Mouse (Mus musculus) limb, embryonic 14.5 days (tissue): ENCODE data around the gene Zbtb34. TPM values are rescaled to one million over a fixed set of nuclear protein-coding genes. Genes with fewer than 3 reads are reported as not detected.

Experiments
- ATAC-seq: fragments of 200-750 bp; cut with Nextera tagmentation; 2 replicates; pipeline ENCODE4 v1.8.0; 2017; ENCODE audit warnings: low read depth, moderate number of reproducible peaks, moderate TSS enrichment; ENCODE audit not compliant: low FRiP score
- DNase-seq: peaks from one replicate; pipeline ENCODE4 v3.0.0-alpha.2; 2015; ENCODE audit warnings: low spot score
- H3K27ac ChIP-seq: fragments of 300-500 bp; sonication (generic); replicated peaks from 2 replicates; pipeline ENCODE4 v1.5.1; 2014; ENCODE audit warnings: low read depth, mild to moderate bottlenecking, low read length, moderate library complexity, mixed read lengths
- H3K27me3 ChIP-seq: fragments of 300-500 bp; sonication (generic); 2 replicates; pipeline ENCODE4 v1.6.1; 2014; ENCODE audit warnings: low read length, mixed read lengths; ENCODE audit not compliant: control insufficient read depth, insufficient read depth
- H3K36me3 ChIP-seq: fragments of 300-500 bp; sonication (generic); 2 replicates; pipeline ENCODE4 v1.6.1; 2014; ENCODE audit warnings: mild to moderate bottlenecking, low read length, moderate library complexity, mixed read lengths; ENCODE audit not compliant: control insufficient read depth, insufficient read depth
- H3K4me1 ChIP-seq: fragments of 300-500 bp; sonication (generic); 2 replicates; pipeline ENCODE4 v1.6.1; 2014; ENCODE audit warnings: antibody characterized with exemption, low read length, mixed read lengths; ENCODE audit not compliant: control insufficient read depth, insufficient read depth
- H3K4me2 ChIP-seq: fragments of 300-500 bp; sonication (generic); replicated peaks from 2 replicates; pipeline ENCODE4 v1.6.1; 2014; ENCODE audit warnings: low read depth, mild to moderate bottlenecking, low read length, moderate library complexity; ENCODE audit not compliant: severe bottlenecking
- H3K4me3 ChIP-seq: fragments of 300-500 bp; sonication (generic); replicated peaks from 2 replicates; pipeline ENCODE4 v1.5.1; 2014; ENCODE audit warnings: low read length
- H3K9ac ChIP-seq: fragments of 300-500 bp; sonication (generic); 2 replicates; pipeline ENCODE4 v1.6.1; 2014; ENCODE audit warnings: mild to moderate bottlenecking, low read depth, low read length, moderate library complexity; ENCODE audit not compliant: severe bottlenecking
- H3K9me3 ChIP-seq: fragments of 300-500 bp; sonication (generic); 2 replicates; pipeline ENCODE4 v1.6.1; 2016; ENCODE audit warnings: low read length; ENCODE audit not compliant: control insufficient read depth
- POLR2A ChIP-seq: fragments of 200-500 bp; IDR thresholded peaks from 2 replicates; pipeline ENCODE4 v1.8.0; 2012; ENCODE audit warnings: inconsistent platforms, mild to moderate bottlenecking, moderate library complexity, borderline replicate concordance; ENCODE audit not compliant: insufficient read depth, insufficient read length; ENCODE audit errors: extremely low read depth
- WGBS: fragments of 180-500 bp; shearing (Covaris S2); extraction: QIAGEN DNeasy Blood & Tissue Kit; methylation state at CpG from one replicate; pipeline ENCODE4 v1.1.7; 2014; 5-methylcytosine and 5-hydroxymethylcytosine counted together
- polyA plus RNA-seq, 2 experiments: library from polyadenylated mRNA; depleted of rRNA in 1 of 2; stranded (reverse) in 1 of 2; unstranded in 1 of 2; fragments of >200 nt; fragmentation: Nextera tagmentation in 1 of 2; extraction: Ambion mirVana in 1 of 2; gene quantifications; 2 replicates each; pipeline versions ENCODE4 v1.2.1 to v1.2.3; 2012 to 2014

Gene Zbtb34
- polyA plus RNA-seq, 2 experiments = 8.4 to 19.0 TPM

- Histone ChIP-seq H3K9ac (no peak overlapping the region), H3K4me1 (peaks cover 5% of the 10 kb centered on the region; the same call in 1 of the 2 replicates), H3K9me3 (no peaks in the 10 kb centered on the region), H3K4me3 (no peak overlapping the region), H3K27ac (no peak overlapping the region), H3K4me2 (no peak overlapping the region), H3K27me3 (no peaks in the 10 kb centered on the region), H3K36me3 (peaks cover 63% of the 10 kb centered on the region)
- 85% methylated on average over 5 of the region's 5 CpGs for WGBS
- DNase-seq (no peak), ATAC-seq (no peak)
- TF ChIP-seq POLR2A = no peak
Observed at GRCm38 (mm10) chr2:33452721-33453120, 21.6 kb upstream of the Zbtb34 start.

- WGBS = 36% methylated on average over 4 of the region's 4 CpGs
- H3K9ac ChIP-seq = no peak overlapping the region
- H3K9me3 ChIP-seq = no peaks in the 10 kb centered on the region
- TF ChIP-seq POLR2A = no peak
- no peaks in the 10 kb centered on the region for H3K27me3 ChIP-seq
- ATAC-seq (no peak), DNase-seq (no peak)
- no peak overlapping the region for H3K4me3 ChIP-seq
- no peak overlapping the region for H3K27ac ChIP-seq
- peaks cover 5% of the 10 kb centered on the region; the same call in 1 of the 2 replicates for H3K4me1 ChIP-seq
- no peak overlapping the region for H3K4me2 ChIP-seq
- peaks cover 63% of the 10 kb centered on the region for H3K36me3 ChIP-seq
Observed at GRCm38 (mm10) chr2:33452140-33452539, 21.0 kb upstream of the Zbtb34 start.

- Histone ChIP-seq H3K4me1 (peaks cover 5% of the 10 kb centered on the region; the same call in 1 of the 2 replicates), H3K36me3 (peaks cover 63% of the 10 kb centered on the region), H3K9ac (no peak overlapping the region), H3K27ac (no peak overlapping the region), H3K4me3 (no peak overlapping the region), H3K9me3 (no peaks in the 10 kb centered on the region), H3K4me2 (no peak overlapping the region), H3K27me3 (no peaks in the 10 kb centered on the region)
- TF ChIP-seq POLR2A = no peak
- 90% methylated on average over 11 of the region's 11 CpGs for WGBS
- DNase-seq = no peak
- no peak for ATAC-seq
Observed at GRCm38 (mm10) chr2:33451038-33451978, 20.2 kb upstream of the Zbtb34 start.

GRCm38 (mm10) chr2:33449119-33449873, 18.2 kb upstream of the Zbtb34 start:
- DNase-seq (no peak), ATAC-seq (no peak)
- peaks cover 5% of the 10 kb centered on the region; the same call in 1 of the 2 replicates for H3K4me1 ChIP-seq
- H3K36me3 ChIP-seq = peaks cover 48% of the 10 kb centered on the region
- no peak overlapping the region for H3K4me3 ChIP-seq
- no peak overlapping the region for H3K27ac ChIP-seq
- H3K9me3 ChIP-seq = no peaks in the 10 kb centered on the region
- no peak overlapping the region for H3K9ac ChIP-seq
- no peaks in the 10 kb centered on the region for H3K27me3 ChIP-seq
- TF ChIP-seq POLR2A = no peak
- H3K4me2 ChIP-seq = no peak overlapping the region
- 85% methylated on average over 22 of the region's 22 CpGs for WGBS

GRCm38 (mm10) chr2:33446796-33447195, 15.7 kb upstream of the Zbtb34 start:
- Histone ChIP-seq H3K27me3 (no peaks in the 10 kb centered on the region), H3K4me2 (no peak overlapping the region), H3K9ac (no peak overlapping the region), H3K27ac (no peak overlapping the region), H3K4me1 (peaks cover 5% of the 10 kb centered on the region; the same call in 1 of the 2 replicates), H3K9me3 (no peaks in the 10 kb centered on the region), H3K4me3 (no peak overlapping the region), H3K36me3 (peaks cover 25% of the 10 kb centered on the region)
- 43% methylated on average over 1 of the region's 1 CpGs for WGBS
- no peak for TF ChIP-seq POLR2A
- ATAC-seq = no peak
- DNase-seq = no peak
